Mouse (Mus musculus): ENCODE data around the gene Dbndd2.

Dbndd2 gene

DNA sequence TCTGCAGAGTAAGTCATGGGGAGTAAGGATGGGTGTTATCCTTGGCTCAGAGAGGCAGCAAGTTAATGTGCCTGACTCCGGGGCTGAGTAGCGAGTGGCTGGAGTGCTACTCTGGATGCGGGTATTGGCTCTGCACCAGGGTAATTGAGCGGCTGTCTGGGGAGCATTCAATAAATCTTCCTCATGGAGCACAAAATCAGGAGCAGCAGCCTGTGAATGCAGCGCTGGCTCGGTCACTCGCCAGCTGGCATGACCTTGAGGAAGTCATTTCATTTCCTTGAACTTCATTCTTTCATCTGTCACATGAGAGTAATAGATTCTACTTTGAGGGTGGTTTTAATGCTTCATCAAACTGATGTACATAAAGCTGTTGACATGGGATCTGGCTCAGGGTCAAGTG is 14.6 kb downstream of the Dbndd2 start:
- no peak for DNase-seq (ENCODE audit: low spot score in 2 of 2)

- DNase-seq (ENCODE audit: low spot score in 2 of 2), result no peak
These were observed 19.0 kb downstream of the Dbndd2 start for GRCm38 (mm10) chr2:164504919-164505318.

- DNase-seq (ENCODE audit: low spot score in 2 of 2), result no peak
These were observed 19.9 kb downstream of the Dbndd2 start for GRCm38 (mm10) chr2:164505619-164506347.

GRCm38 (mm10) chr2:164507811-164508210 is 21.9 kb downstream of the Dbndd2 start:
- no peak for DNase-seq (ENCODE audit: low spot score in 2 of 2)

DNA sequence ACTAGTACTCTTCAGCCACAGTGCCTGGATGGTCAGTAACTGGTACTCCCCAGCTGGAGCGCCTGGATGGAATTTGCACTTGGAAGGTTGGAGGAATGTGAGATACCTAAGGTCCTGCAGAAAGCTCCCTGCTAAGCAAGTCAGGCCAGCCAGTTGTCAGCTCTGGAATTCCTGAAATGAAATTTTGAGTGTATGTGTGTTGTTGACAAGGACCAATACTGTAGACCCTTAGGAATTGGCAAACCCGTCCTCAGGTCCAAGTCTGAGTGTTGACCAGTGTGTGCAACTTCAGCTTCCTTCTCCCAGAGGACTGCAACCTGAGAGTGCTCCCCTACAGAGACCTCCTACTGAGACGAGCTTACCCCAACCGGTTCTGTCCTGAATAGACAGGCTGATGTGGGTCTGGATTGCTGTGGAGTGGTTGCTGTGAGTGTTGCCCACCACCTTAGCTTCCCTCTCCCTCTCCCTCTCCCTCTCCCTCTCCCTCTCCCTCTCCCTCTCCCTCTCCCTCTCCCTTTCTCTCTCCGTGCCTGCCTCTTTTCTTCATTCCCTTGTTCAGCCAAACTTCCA is 24.8 kb downstream of the Dbndd2 start:
- DNase-seq (ENCODE audit: low spot score in 2 of 2), result no peak

- no peak for DNase-seq (ENCODE audit: low spot score in 2 of 2)
These were observed 26.4 kb downstream of the Dbndd2 start for GRCm38 (mm10) chr2:164512121-164512909.

GRCm38 (mm10) chr2:164513389-164513788 is 27.5 kb downstream of the Dbndd2 start:
- peak in 1 of 2 experiments; percentile 57 for DNase-seq (ENCODE audit: low spot score in 2 of 2)

DNA sequence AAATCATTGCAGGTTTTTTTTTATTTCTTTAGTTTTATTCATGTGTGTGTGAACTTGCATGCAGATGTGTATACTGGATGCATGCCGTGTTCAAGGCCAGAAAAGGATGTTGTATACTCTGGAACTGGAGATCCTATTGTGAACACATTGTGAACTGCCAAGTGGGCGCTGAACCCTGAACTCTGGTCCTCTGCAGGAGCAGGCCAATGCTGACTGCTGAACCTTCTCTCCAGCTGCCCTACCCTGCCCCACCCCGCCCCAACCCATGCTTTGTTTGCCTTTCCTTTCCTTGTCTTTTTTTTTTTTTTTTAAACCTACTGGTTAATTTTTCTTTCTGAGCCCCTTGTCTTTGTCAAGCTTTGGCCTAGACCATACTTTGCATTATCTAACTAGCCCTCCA is 29.0 kb downstream of the Dbndd2 start:
- no peak for DNase-seq (ENCODE audit: low spot score in 2 of 2)

GRCm38 (mm10) chr2:164515897-164516296 is 30.0 kb downstream of the Dbndd2 start:
- no peak for DNase-seq (ENCODE audit: low spot score in 2 of 2)

DNA sequence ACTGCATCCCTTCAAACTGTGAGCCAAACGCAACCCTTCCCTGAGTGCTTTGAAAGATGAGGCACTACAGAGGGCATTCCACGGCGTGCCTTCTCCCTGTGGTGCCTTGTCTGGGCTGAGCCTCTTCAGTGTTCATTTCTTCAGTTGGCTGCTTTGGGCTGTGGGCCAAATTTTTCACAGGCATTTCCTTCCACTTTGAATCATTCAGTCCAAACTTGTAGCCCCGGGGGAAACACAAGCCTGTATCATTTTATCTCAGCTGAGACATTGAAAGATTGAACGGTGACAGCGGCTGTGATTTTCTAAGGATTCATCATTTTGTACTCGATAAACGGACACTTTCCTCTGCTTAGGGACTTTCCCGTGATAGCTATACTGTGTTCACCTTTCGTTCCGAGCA is 30.7 kb downstream of the Dbndd2 start:
- DNase-seq (ENCODE audit: low spot score in 2 of 2), result no peak

DNA sequence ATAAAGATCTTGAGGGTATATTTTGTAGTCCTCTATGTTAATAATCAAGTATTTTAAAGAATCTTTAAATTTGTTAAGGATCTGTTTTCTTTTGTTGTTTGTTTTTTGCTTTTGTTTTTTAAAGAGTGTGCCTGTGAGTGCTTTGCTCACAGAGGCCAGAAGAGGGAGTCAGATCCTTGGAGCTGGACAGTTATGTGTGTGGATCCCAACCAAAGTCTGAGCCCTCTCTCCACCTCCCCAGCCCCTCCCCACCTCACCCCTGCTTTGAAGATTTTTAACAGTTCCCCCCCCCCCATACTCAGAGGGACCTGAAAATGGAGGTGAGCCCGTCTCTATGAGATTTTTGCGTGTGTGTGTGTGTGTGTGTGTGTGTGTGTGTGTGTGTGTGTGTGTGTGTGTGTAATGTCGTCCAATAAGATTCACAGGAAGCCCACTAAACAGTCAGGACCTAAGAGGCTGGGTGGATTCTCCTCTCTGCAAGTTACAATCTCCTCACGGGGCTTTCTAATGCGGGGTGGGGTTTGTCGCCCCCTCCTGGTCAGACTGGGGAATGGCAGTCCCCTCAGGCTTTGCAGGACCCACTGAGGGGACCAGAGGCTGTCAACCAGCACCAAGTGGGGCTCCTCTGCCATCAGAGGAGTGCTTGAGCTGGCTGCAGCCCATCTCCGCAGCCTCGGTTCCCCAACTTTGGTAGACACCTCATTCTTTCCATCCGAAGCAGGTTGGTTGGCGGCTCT is 31.7 kb downstream of the Dbndd2 start:
- peak; percentile 63 to 66 for DNase-seq (ENCODE audit: low spot score in 2 of 2)

- DNase-seq (ENCODE audit: low spot score in 2 of 2), result no peak
These were observed 32.6 kb downstream of the Dbndd2 start for GRCm38 (mm10) chr2:164518266-164519170.

DNA sequence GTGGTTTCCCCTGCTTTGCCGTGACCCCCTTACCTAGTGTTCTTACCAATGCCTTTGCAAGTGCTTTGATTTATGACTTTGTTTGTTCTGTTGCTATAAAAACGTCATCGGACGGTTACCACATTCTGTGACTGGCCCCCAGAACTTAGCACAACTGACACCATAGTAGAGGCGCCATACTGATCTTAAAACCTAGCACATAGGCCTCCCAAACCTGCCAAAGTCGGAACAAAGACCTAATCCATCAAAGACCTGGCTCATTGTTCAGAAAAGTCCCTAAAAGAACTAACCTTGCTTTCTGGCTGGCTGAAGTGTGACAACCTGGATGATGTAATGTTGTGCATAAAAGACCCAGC is 33.2 kb downstream of the Dbndd2 start:
- DNase-seq (ENCODE audit: low spot score in 2 of 2), result no peak

DNA sequence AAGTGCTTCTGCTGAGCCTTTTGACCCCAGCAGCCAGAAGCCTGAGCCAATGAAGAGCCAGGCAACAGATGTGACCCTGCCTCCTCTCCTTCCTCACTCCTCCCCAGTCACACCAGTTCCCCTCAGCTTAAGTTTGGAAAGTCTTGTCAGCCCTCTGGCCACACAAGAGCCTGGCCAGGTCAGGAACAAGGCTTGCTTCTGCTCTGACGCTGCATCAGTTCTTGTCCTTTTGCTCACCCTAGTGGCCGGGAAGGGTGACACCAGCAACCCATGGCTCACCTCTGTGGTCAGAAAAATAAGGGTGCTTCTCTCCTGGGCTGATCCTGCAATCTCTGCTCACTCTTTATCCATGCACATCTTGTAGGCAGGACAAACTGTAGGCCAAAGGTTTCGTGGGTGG is 34.9 kb downstream of the Dbndd2 start:
- peak in 1 of 2 experiments; percentile 64 for DNase-seq (ENCODE audit: low spot score in 2 of 2)

DNA sequence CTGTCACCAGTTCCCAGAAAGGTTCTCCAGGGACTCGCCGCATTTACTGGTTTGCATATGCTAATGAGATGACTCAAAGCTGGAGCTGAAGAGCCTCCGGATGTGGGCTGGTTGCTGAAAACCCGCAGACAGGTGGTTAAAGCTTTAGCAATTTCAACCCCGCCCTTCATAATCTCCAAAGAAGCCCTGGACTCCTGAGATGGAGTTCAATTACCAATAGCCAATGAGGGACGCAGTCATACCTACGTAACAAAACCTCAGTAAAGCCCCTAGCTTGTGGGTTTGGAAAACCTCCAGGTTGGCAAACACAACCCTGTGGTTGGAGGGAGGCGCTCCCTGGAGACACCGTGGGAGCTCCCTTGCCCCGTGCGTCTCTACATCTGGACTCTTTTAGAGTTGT is 35.9 kb downstream of the Dbndd2 start:
- no peak for DNase-seq (ENCODE audit: low spot score in 2 of 2)

- DNase-seq (ENCODE audit: low spot score in 2 of 2), result no peak
These were observed 36.4 kb downstream of the Dbndd2 start for GRCm38 (mm10) chr2:164522280-164522679.

DNA sequence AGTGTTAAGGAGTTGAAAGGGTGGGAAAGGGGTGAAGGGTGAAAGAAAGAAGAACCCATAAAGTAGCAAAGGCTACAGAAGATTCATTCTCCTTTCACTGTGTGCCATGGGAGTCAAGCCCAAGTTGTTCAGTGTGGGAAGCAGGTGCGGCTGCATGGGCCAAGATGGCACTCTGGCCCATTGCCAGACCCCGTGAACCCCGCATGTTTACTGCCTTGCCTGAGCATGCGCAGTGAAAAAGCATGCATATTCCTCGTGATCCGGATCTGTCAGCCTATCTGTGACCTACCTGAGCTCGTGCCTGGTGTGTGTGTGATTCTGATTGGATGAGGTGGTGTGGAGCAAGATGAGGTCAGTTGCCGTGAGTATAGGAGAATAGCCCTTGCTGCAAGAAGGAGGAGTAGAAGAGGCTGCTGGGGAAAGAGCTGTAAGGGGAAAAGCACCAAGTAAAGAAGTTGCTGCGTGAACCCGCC is 37.4 kb downstream of the Dbndd2 start:
- DNase-seq (ENCODE audit: low spot score in 2 of 2), result peak in 1 of 2 experiments; percentile 53

- DNase-seq (ENCODE audit: low spot score in 2 of 2), result no peak
These were observed 42.7 kb downstream of the Dbndd2 start for GRCm38 (mm10) chr2:164528557-164528956.

DNA sequence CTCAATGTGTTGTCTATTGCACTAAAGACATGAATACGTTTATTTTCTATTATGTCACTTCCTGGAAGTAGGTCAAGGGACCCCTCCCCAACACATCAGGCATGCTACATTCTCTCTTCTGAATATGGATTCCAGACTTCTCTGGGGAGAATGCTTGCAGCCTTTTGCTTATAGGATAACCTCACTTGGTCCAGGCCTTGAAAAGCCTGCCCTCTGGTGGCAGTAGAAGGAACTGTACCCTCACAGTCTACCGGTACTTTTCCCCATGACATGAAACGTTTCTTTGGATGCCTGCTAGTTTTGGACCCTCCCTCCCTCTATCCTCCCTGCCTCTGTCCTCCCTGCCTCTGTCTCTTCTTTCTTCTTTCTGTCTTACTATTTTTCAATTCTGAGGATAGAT is 45.3 kb downstream of the Dbndd2 start:
- DNase-seq (ENCODE audit: low spot score in 2 of 2), result peak; percentile 68 to 72

DNA sequence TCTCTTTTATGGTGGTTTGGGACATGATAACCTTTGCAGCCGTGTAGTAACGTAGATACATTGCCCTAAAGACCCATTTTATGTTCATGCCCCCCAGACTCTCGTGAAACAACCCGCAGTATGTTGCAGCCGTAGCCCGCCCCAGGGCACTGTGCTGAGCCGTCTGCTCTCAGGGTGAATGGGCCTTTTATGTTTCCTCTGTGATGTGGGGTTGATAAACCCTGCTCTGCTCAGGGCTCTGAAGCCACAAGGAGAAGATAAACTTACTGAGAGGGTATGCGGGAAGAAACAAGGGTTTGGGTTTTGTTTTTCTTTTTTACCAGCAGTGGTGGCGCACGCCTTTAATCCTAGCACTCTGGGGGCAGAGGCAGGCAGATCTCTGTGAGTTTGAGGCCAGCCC is 48.4 kb downstream of the Dbndd2 start:
- no peak for DNase-seq (ENCODE audit: low spot score in 2 of 2)

DNA sequence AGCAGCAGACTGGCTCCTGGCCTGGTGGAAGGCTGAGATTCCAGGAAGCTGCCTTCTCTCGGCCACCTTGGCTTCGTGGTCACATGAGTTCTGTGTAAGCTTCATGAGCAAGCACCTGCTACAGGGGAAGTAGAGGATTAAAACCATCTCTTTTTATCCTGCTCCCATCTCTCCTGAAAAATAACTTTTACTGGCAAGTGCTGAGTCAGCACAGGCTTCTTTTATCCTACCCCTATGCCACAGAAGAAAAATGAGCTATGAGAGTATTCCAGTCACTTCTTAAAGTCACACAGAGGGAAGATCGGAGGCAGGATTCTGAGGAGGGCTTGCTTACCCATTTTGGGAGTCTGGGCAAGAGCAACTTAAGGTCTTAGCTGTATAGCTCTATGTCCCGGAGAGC is 51.1 kb downstream of the Dbndd2 start:
- no peak for DNase-seq (ENCODE audit: low spot score in 2 of 2)

Measured in urinary bladder, postnatal 36 days (tissue).